Mouse (Mus musculus) MEL (cell line): ENCODE results near the gene Fam167b.

Source experiments
- CTCF ChIP-seq, 3 experiments: IDR thresholded peaks in 2 of 3; conservative IDR thresholded peaks in 1 of 3; 2 replicates each; pipeline ENCODE4 v1.5.1; 2011 to 2012; ENCODE audit warnings: low read length in 3 of 3, low read depth in 2 of 3, mild to moderate bottlenecking in 2 of 3, improper control_type of control experiment in 1 of 3, inconsistent platforms in 1 of 3, mixed read lengths in 1 of 3, moderate library complexity in 1 of 3; ENCODE audit not compliant: control insufficient read depth in 1 of 3, insufficient read depth in 1 of 3, poor library complexity in 1 of 3, severe bottlenecking in 1 of 3
- EP300 ChIP-seq, 2 experiments: IDR thresholded peaks; 2 replicates each; pipeline ENCODE4 v1.6.1; 2011; ENCODE audit warnings: improper control_type of control experiment in 2 of 2, low read length in 2 of 2, low read depth in 1 of 2, mild to moderate bottlenecking in 1 of 2
- MAZ ChIP-seq: IDR thresholded peaks from 2 replicates; pipeline ENCODE4 v1.6.1; 2012; ENCODE audit warnings: low read depth, mild to moderate bottlenecking, inconsistent platforms, low read length, improper control_type of control experiment
- MEF2A ChIP-seq: IDR thresholded peaks from 2 replicates; pipeline ENCODE4 v1.6.1; 2014; ENCODE audit warnings: low read depth, mild to moderate bottlenecking, inconsistent platforms, low read length, improper control_type of control experiment; ENCODE audit not compliant: poor library complexity, insufficient replicate concordance, severe bottlenecking; ENCODE audit errors: extremely low read depth
- POLR2A ChIP-seq, 2 experiments: IDR thresholded peaks; 2 replicates each; pipeline ENCODE4 v1.6.1; 2011 to 2012; ENCODE audit warnings: low read length in 2 of 2, mild to moderate bottlenecking in 2 of 2, control low read depth in 1 of 2, improper control_type of control experiment in 1 of 2, low read depth in 1 of 2, moderate library complexity in 1 of 2; ENCODE audit not compliant: control insufficient read depth in 1 of 2, insufficient read depth in 1 of 2, poor library complexity in 1 of 2
- USF2 ChIP-seq, 2 experiments: IDR thresholded peaks; 2 replicates each; pipeline ENCODE4 v1.6.1; 2011 to 2012; ENCODE audit warnings: improper control_type of control experiment in 2 of 2, low read length in 2 of 2, borderline replicate concordance in 1 of 2, inconsistent platforms in 1 of 2, low read depth in 1 of 2, mild to moderate bottlenecking in 1 of 2; ENCODE audit not compliant: insufficient read depth in 1 of 2

- TF ChIP-seq EP300 (IDR thresholded peaks at IDR 0.05; ENCODE audit: low read depth in 1 of 2, low read length in 2 of 2): no peak
- no peak for TF ChIP-seq POLR2A (IDR thresholded peaks at IDR 0.05; ENCODE audit: control insufficient read depth in 1 of 2, insufficient read depth in 1 of 2, low read depth in 1 of 2, low read length in 2 of 2, poor library complexity in 1 of 2)
- no peak for TF ChIP-seq CTCF (IDR thresholded peaks at IDR 0.05 in 2 of 3, conservative IDR thresholded peaks at IDR 0.05 in 1 of 3; ENCODE audit: control insufficient read depth in 1 of 3, insufficient read depth in 1 of 3, low read depth in 2 of 3, low read length in 3 of 3, poor library complexity in 1 of 3, severe bottlenecking in 1 of 3)
- TF ChIP-seq USF2 (IDR thresholded peaks at IDR 0.05; ENCODE audit: borderline replicate concordance in 1 of 2, insufficient read depth in 1 of 2, low read depth in 1 of 2, low read length in 2 of 2): no peak
- no peak; the same call in 1 of the 2 replicates for TF ChIP-seq MAZ
- TF ChIP-seq MEF2A: no peak
Measured at GRCm38 (mm10) chr4:129623681-129624091, 45.3 kb upstream of the Fam167b start, which contains the start of gene Ccdc28b.
